ENCODE assay signal across 7 mouse cellular contexts in the genomic region with DNA sequence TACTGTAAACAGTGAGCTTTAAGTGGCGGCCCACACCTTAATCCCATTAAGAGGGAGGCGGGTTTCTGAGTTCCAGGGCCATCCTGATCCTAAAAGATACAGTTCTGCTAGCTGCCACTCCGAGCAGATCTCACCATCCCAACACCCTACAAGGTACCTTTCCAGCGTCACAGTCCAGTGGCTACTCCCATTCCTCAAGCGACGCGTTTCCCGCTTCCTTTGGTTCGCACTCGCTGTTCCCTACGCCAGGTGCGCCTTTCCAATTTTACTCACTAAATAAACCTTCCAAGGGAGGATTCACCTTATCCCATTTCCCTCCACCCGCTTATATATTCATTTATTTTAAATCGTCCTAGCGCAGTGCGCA. TPM values are rescaled to one million over a fixed set of nuclear protein-coding genes. Genes with fewer than 3 reads are reported as not detected.
DNase-seq lines count a peak whose midpoint lies in the region; ATAC-seq and TF ChIP-seq lines count a peak whose summit lies in the region.

No protein-coding gene starts in this region.

- H3K4me3 ChIP-seq in lung, postnatal 0 days (ENCODE audit: low read depth, low read length) = peak overlapping the region; percentile 79
- peak overlapping the region; percentile 89 for H3K4me3 ChIP-seq in erythroblast, embryonic 14.5 days (replicated peaks)
- H3K4me3 ChIP-seq in limb, embryonic 13.5 days = peak overlapping the region; percentile 90
- H3K4me3 ChIP-seq in stomach, embryonic 14.5 days (ENCODE audit: low read depth, low read length) = peak overlapping the region; percentile 62

- no peak for TF ChIP-seq CTCF in lung, postnatal 0 days (IDR thresholded peaks at IDR 0.05)

- H3K9me3 ChIP-seq in lung, postnatal 0 days (ENCODE audit: low read length) = no peaks in the 10 kb centered on the region
- H3K9me3 ChIP-seq in erythroblast, embryonic 14.5 days (ENCODE audit: control insufficient read depth, low read length) = no peaks in the 10 kb centered on the region
- H3K9me3 ChIP-seq in limb, embryonic 13.5 days = no peaks in the 10 kb centered on the region
- H3K9me3 ChIP-seq in stomach, embryonic 14.5 days (ENCODE audit: control insufficient read depth, low read depth, low read length) = no peaks in the 10 kb centered on the region

- H3K36me3 ChIP-seq in lung, postnatal 0 days (ENCODE audit: insufficient read depth, low read length) = peaks cover 27% of the 10 kb centered on the region
- peaks cover 48% of the 10 kb centered on the region for H3K36me3 ChIP-seq in erythroblast, embryonic 14.5 days (ENCODE audit: control insufficient read depth)
- H3K36me3 ChIP-seq in limb, embryonic 13.5 days = peaks cover 32% of the 10 kb centered on the region
- peaks cover 26% of the 10 kb centered on the region for H3K36me3 ChIP-seq in stomach, embryonic 14.5 days (ENCODE audit: control insufficient read depth, insufficient read depth, low read length)

- under 1% methylated on average over 16 of the region's 16 CpGs for WGBS in lung, postnatal 0 days
- under 1% methylated on average over 16 of the region's 16 CpGs for WGBS in limb, embryonic 13.5 days
- WGBS in stomach, embryonic 14.5 days = under 1% methylated on average over 16 of the region's 16 CpGs

- peak overlapping the region; percentile 60 for H3K4me2 ChIP-seq in lung, postnatal 0 days (replicated peaks; ENCODE audit: low read depth, low read length)
- H3K4me2 ChIP-seq in limb, embryonic 13.5 days (replicated peaks) = peak overlapping the region; percentile 69
- H3K4me2 ChIP-seq in stomach, embryonic 14.5 days (replicated peaks; ENCODE audit: low read depth, low read length) = peak overlapping the region; percentile 54

- peak overlapping the region; percentile 37; the same call in 1 of the 2 replicates for H3K9ac ChIP-seq in lung, postnatal 0 days (replicated peaks; ENCODE audit: low read depth)
- H3K9ac ChIP-seq in limb, embryonic 13.5 days = peak overlapping the region; percentile 68
- H3K9ac ChIP-seq in stomach, embryonic 14.5 days (replicated peaks; ENCODE audit: low read depth, low read length) = peak overlapping the region; percentile 31; the same call in 1 of the 2 replicates

- TF ChIP-seq EP300 in lung, postnatal 0 days (IDR thresholded peaks at IDR 0.05) = no peak

- no peak for DNase-seq in lung, postnatal 0 days (ENCODE audit: low spot score)
- no peak for DNase-seq in lung, postnatal 10 days
- DNase-seq in right cerebral cortex, postnatal 25 days = no peak
- DNase-seq in ovary, postnatal 36 days (ENCODE audit: low spot score) = no peak

- peak overlapping the region; percentile 54; the same call in 1 of the 2 replicates for H3K27ac ChIP-seq in lung, postnatal 0 days (ENCODE audit: low read length)
- peak overlapping the region; percentile 48; the same call in 1 of the 2 replicates for H3K27ac ChIP-seq in limb, embryonic 13.5 days
- H3K27ac ChIP-seq in stomach, embryonic 14.5 days (ENCODE audit: low read length) = peak overlapping the region; percentile 35; the same call in 1 of the 2 replicates

- 0 out of 2 replicates have a peak, but pooled peaks cover 3% of the 10 kb centered on the region for H3K4me1 ChIP-seq in lung, postnatal 0 days (ENCODE audit: insufficient read depth, low read depth, low read length)
- peaks cover 40% of the 10 kb centered on the region for H3K4me1 ChIP-seq in erythroblast, embryonic 14.5 days (ENCODE audit: control insufficient read depth)
- peaks cover 16% of the 10 kb centered on the region for H3K4me1 ChIP-seq in limb, embryonic 13.5 days
- peaks cover 10% of the 10 kb centered on the region for H3K4me1 ChIP-seq in stomach, embryonic 14.5 days (ENCODE audit: control insufficient read depth, insufficient read depth, low read length)

- ATAC-seq in lung, postnatal 0 days = no peak
- ATAC-seq in limb, embryonic 13.5 days (ENCODE audit: low FRiP score, low read depth) = peak; percentile 22
- peak; percentile 38 for ATAC-seq in stomach, embryonic 14.5 days (ENCODE audit: insufficient number of reproducible peaks, insufficient read depth, low FRiP score, low read depth)

- no peaks in the 10 kb centered on the region for H3K27me3 ChIP-seq in lung, postnatal 0 days (replicated peaks; ENCODE audit: insufficient read depth, low read length)
- no peaks in the 10 kb centered on the region for H3K27me3 ChIP-seq in erythroblast, embryonic 14.5 days (ENCODE audit: control insufficient read depth)
- no peaks in the 10 kb centered on the region for H3K27me3 ChIP-seq in limb, embryonic 13.5 days
- no peaks in the 10 kb centered on the region for H3K27me3 ChIP-seq in stomach, embryonic 14.5 days (ENCODE audit: control insufficient read depth, insufficient read depth, low read length)

RNA-seq across cellular contexts. Expression of gene Leng8, which starts 0.5 kb away (rescaled TPM):
- 28.0 and 29.6 TPM in 2 replicates for polyA plus RNA-seq in lung, postnatal 0 days (2015; fragmentation: Nextera tagmentation; extraction: Ambion mirVana)
- polyA plus RNA-seq in erythroblast, embryonic 14.5 days (2012) = 20.2 and 21.2 TPM in 2 replicates
- 59.1 and 64.4 TPM in 2 replicates for polyA plus RNA-seq in limb, embryonic 13.5 days (2015; fragmentation: Nextera tagmentation; extraction: Ambion mirVana)
- 58.7 and 62.3 TPM in 2 replicates for polyA plus RNA-seq in stomach, embryonic 14.5 days (2014; fragmentation: Nextera tagmentation; extraction: Ambion mirVana)

RNA-seq across cellular contexts. Expression of gene Leng9, which starts 13.8 kb away (rescaled TPM):
- 7.6 and 7.7 TPM in 2 replicates for polyA plus RNA-seq in lung, postnatal 0 days (2015; fragmentation: Nextera tagmentation; extraction: Ambion mirVana)
- polyA plus RNA-seq in erythroblast, embryonic 14.5 days (2012) = 0.04 and 0.07 TPM in 2 replicates
- 4.6 and 4.9 TPM in 2 replicates for polyA plus RNA-seq in limb, embryonic 13.5 days (2015; fragmentation: Nextera tagmentation; extraction: Ambion mirVana)
- 1.9 and 3.9 TPM in 2 replicates for polyA plus RNA-seq in stomach, embryonic 14.5 days (2014; fragmentation: Nextera tagmentation; extraction: Ambion mirVana)

RNA-seq across cellular contexts. Expression of gene Ttyh1, which starts 17.2 kb away (rescaled TPM):
- polyA plus RNA-seq in lung, postnatal 0 days (2015; fragmentation: Nextera tagmentation; extraction: Ambion mirVana) = 1.1 and 1.2 TPM in 2 replicates
- not detected in 2 replicates for polyA plus RNA-seq in erythroblast, embryonic 14.5 days (2012)
- 2.0 and 2.3 TPM in 2 replicates for polyA plus RNA-seq in limb, embryonic 13.5 days (2015; fragmentation: Nextera tagmentation; extraction: Ambion mirVana)
- polyA plus RNA-seq in stomach, embryonic 14.5 days (2014; fragmentation: Nextera tagmentation; extraction: Ambion mirVana) = 8.2 TPM in 2 replicates

RNA-seq across cellular contexts. Expression of gene Cdc42ep5, which starts 28.3 kb away (rescaled TPM):
- polyA plus RNA-seq in lung, postnatal 0 days (2015; fragmentation: Nextera tagmentation; extraction: Ambion mirVana) = 46.7 and 51.1 TPM in 2 replicates
- polyA plus RNA-seq in erythroblast, embryonic 14.5 days (2012) = 0.14 and 0.25 TPM in 2 replicates
- polyA plus RNA-seq in limb, embryonic 13.5 days (2015; fragmentation: Nextera tagmentation; extraction: Ambion mirVana) = 70.9 and 74.3 TPM in 2 replicates
- polyA plus RNA-seq in stomach, embryonic 14.5 days (2014; fragmentation: Nextera tagmentation; extraction: Ambion mirVana) = 71.6 and 76.7 TPM in 2 replicates
